Mouse (Mus musculus): ENCODE data around the gene Lrrfip2. TPM values are rescaled to one million over a fixed set of nuclear protein-coding genes. Genes with fewer than 3 reads are reported as not detected.

The Lrrfip2 gene
- total and polyA plus RNA-seq, 3 experiments, result 16.6 to 30.9 (median 25.2) TPM

DNA sequence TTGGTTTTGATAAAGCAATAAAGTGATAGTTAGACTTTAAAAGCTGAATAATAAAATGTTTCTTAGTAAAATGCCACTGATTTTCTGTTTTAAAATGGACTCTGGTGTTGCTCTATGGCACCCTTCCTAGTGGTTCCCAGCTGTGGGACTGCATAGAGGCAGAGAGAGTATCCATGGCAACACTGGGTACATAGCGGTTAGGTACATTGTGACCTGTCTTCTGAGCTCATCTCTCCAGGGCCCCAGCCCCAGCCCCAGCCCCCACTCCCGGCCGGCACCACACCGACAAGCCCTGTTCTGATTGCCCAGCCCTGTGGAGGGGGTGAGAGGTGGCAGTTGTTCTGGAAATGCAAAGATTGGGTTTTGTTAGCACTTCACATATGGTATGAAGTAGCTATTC lies 67.5 kb downstream of the Lrrfip2 start:
- Histone ChIP-seq H3K4me2 (ENCODE audit: insufficient read depth, low read depth, poor library complexity, severe bottlenecking) (no peak overlapping the region), H3K36me3 (replicated peaks in 1 of 2; ENCODE audit: control insufficient read depth in 1 of 2, insufficient read depth in 1 of 2, low read length in 1 of 2) (peaks cover 2 to 17% of the 10 kb centered on the region in 2 experiments), H3K27me3 (replicated peaks) (no peaks in the 10 kb centered on the region), H3K9me3 (replicated peaks; ENCODE audit: low read length) (no peaks in the 10 kb centered on the region), H3K4me1 (ENCODE audit: control insufficient read depth in 1 of 2, insufficient read depth in 2 of 2) (no peaks in the 10 kb centered on the region), H3K79me2 (replicated peaks; ENCODE audit: control insufficient read depth, extremely low read depth, insufficient read depth, poor library complexity, severe bottlenecking) (no peaks in the 10 kb centered on the region), H3K9ac (ENCODE audit: insufficient read depth, low read depth) (no peak overlapping the region), H3K27ac (ENCODE audit: insufficient read depth, low read depth) (no peak overlapping the region), H3K4me3 (replicated peaks in 1 of 3; ENCODE audit: low read depth in 2 of 3, low read length in 2 of 3, poor library complexity in 1 of 3) (no peak overlapping the region)
- in situ Hi-C loops (cut with MboI; ENCODE audit: low pct_ligation_motif_present, low pct_unique_long_range_greater_than_20kb, low sequenced_read_pairs) (no loop called here), dilution Hi-C loops (cut with MboI; ENCODE audit: extremely low pct_ligation_motif_present, extremely low pct_unique_long_range_greater_than_20kb, low sequenced_read_pairs) (no loop called here)
- no peak for TF ChIP-seq RCOR1 (conservative IDR thresholded peaks at IDR 0.05; ENCODE audit: low read depth, low read length)
- no peak for DNase-seq (ENCODE audit: extremely low read depth)

- no peaks in the 10 kb centered on the region for H3K4me1 ChIP-seq (ENCODE audit: control insufficient read depth in 1 of 2, insufficient read depth in 2 of 2)
- no peaks in the 10 kb centered on the region for H3K27me3 ChIP-seq (replicated peaks)
- H3K27ac ChIP-seq (ENCODE audit: insufficient read depth, low read depth), result no peak overlapping the region
- no peak overlapping the region for H3K4me3 ChIP-seq (replicated peaks in 1 of 3; ENCODE audit: low read depth in 2 of 3, low read length in 2 of 3, poor library complexity in 1 of 3)
- no peak overlapping the region for H3K4me2 ChIP-seq (ENCODE audit: insufficient read depth, low read depth, poor library complexity, severe bottlenecking)
- H3K9me3 ChIP-seq (replicated peaks; ENCODE audit: low read length), result no peaks in the 10 kb centered on the region
- TF ChIP-seq KAT2A (IDR thresholded peaks at IDR 0.05; ENCODE audit: insufficient replicate concordance, low read length) (no peak), CTCF (conservative IDR thresholded peaks at IDR 0.05 in 1 of 2, IDR thresholded peaks at IDR 0.05 in 1 of 2; ENCODE audit: low read depth in 2 of 2, low read length in 2 of 2) (no peak), USF2 (conservative IDR thresholded peaks at IDR 0.05; ENCODE audit: low read depth, low read length) (no peak), MAFK (IDR thresholded peaks at IDR 0.05; ENCODE audit: insufficient replicate concordance, low read length) (no peak), GABPA (IDR thresholded peaks at IDR 0.05; ENCODE audit: insufficient replicate concordance, low read depth, low read length) (no peak), MXI1 (IDR thresholded peaks at IDR 0.05; ENCODE audit: low read depth, low read length) (no peak), BHLHE40 (IDR thresholded peaks at IDR 0.05; ENCODE audit: low read depth, low read length) (no peak), RCOR1 (conservative IDR thresholded peaks at IDR 0.05; ENCODE audit: low read depth, low read length) (no peak), MAX (IDR thresholded peaks at IDR 0.05; ENCODE audit: low read length) (no peak), MAZ (IDR thresholded peaks at IDR 0.05; ENCODE audit: low read depth, low read length) (no peak), POLR2AphosphoS2 (IDR thresholded peaks at IDR 0.05; ENCODE audit: low read depth, low read length) (no peak), PAX5 (IDR thresholded peaks at IDR 0.05; ENCODE audit: low read length) (no peak), CHD1 (IDR thresholded peaks at IDR 0.05; ENCODE audit: low read depth, low read length) (no peak), MYC (IDR thresholded peaks at IDR 0.05; ENCODE audit: low read depth, low read length) (no peak), HCFC1 (IDR thresholded peaks at IDR 0.05; ENCODE audit: low read depth, low read length) (no peak), ETS1 (conservative IDR thresholded peaks at IDR 0.05; ENCODE audit: low read depth, low read length) (no peak), POLR2A (IDR thresholded peaks at IDR 0.05; ENCODE audit: low read depth, low read length) (no peak), USF1 (IDR thresholded peaks at IDR 0.05; ENCODE audit: low read depth, low read length) (no peak), IRF4 (IDR thresholded peaks at IDR 0.05; ENCODE audit: low read depth, low read length) (no peak)
- no peak for DNase-seq (ENCODE audit: extremely low read depth)
- in situ Hi-C loops (cut with MboI; ENCODE audit: low pct_ligation_motif_present, low pct_unique_long_range_greater_than_20kb, low sequenced_read_pairs) (no loop called here), dilution Hi-C loops (cut with MboI; ENCODE audit: extremely low pct_ligation_motif_present, extremely low pct_unique_long_range_greater_than_20kb, low sequenced_read_pairs) (no loop called here)
- no peak overlapping the region for H3K9ac ChIP-seq (ENCODE audit: insufficient read depth, low read depth)
- H3K79me2 ChIP-seq (replicated peaks; ENCODE audit: control insufficient read depth, extremely low read depth, insufficient read depth, poor library complexity, severe bottlenecking), result no peaks in the 10 kb centered on the region
- H3K36me3 ChIP-seq (replicated peaks in 1 of 2; ENCODE audit: control insufficient read depth in 1 of 2, insufficient read depth in 1 of 2, low read length in 1 of 2), result peaks cover 2 to 20% of the 10 kb centered on the region in 2 experiments
Measured at GRCm38 (mm10) chr9:111186861-111187260, 69.5 kb downstream of the Lrrfip2 start.
